Mouse (Mus musculus) kidney, postnatal 25 days (tissue): Measurements from ENCODE around the gene Spats2l.
A peak's percentile ranks its signal among the peaks of the same experiment; 100 is the strongest.

Experiments
- DNase-seq, 2 experiments: peaks; one replicate each; pipeline ENCODE4 v3.0.0; 2021; ENCODE audit warnings: mixed read lengths in 2 of 2

Spats2l gene

DNA sequence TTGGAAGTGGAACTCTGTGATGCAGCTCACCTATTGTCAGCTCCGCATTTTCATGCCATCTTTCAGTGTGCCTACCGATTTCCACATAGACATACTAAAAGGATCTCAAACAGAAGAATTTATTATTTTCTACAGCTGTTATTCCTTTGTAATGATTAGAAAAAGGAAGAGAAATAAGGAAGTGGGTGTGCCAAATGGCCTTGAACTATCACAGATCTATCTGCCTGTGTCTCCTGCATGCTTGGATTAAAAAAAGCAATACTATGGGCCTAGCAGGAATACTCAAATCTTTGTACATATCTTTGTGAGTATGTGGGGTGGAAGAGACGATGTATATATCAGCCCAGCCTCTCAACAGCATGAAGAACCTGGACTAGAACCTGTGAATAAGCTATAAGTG is 202.9 kb downstream of the Spats2l start:
- DNase-seq: no peak

DNA sequence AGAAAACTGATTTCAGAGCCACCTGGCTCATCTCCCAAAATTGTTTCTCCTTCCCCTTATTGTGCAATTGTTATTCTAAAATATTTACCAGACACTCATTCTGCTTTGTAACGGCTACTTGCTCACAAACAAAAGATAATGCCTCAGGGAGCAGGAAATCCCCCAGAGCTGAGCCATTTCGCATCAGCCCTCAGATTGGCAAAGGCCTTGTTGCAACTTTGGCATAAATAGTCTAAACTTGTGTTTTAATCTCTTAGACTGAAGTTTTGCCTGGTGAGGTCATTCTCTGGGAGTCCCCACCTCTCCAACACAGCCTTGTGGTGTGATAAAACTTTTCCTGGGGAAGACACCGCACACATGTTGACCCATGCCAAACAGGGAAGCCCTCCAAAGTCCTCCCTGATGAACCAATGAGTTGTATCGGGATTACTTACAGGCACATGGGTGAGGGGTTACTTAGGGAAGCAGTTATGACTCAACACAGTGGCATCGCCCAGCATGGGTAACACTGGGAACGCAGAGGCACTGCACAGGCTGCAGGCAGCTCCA is 215.2 kb downstream of the Spats2l start:
- DNase-seq: no peak

DNA sequence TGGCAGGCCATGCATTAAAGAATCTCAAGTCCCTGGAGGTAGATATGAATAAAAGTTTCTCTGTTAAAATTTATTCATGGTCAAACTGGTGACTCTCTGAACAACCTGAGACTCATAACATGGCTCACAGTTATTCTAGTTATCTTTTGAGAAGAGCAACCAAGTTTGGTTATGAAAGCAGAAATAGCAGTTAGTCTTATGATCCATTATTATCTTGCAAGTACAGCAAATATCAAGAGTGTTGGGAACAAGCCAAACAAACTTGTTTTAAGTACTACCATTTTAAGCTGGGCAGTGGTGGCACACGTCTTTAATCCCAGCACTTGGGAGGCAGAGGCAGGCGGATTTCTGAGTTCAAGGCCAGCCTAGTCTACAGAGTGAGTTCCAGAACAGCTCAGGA is 217.3 kb downstream of the Spats2l start:
- no peak for DNase-seq

DNA sequence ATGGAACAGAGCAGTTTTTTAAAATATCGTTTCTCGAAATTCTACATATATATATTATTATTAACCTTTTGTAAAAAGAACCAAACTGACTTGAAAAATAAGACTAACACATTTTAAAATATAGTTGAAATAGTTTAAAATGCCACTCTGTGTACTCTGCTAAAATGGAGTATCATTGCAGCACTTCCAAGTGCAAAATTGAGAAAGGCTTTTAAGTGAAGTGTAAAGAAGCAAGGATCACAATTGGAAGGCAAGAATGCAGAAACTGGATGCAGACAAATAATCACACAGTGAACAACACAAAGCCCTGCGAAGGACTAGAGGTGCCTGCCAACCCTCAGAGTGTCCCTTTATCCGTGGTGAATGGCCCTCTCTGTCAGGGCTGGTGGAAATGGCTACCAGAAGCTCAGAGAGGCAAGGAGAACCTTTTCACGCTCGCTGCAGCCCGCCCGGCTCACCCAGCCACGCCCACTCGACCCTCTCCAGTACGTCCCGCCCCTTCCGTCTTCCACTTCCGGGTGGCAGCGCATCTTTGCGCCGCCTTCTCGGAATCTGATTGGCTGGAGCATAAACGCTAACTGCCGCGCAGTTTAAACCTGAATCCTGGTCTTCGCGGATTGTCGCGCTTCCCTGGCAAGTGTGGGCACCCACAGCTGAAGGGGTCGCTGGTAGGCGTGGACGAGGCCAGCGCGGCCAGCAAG is 221.6 kb downstream of the Spats2l start, which contains the start of gene Sgo2a:
Gene Sgo2a, plus strand, starts transcription at position 540 of the 701 bp plus-strand sequence.
- DNase-seq: peak; percentile 95 to 96

DNA sequence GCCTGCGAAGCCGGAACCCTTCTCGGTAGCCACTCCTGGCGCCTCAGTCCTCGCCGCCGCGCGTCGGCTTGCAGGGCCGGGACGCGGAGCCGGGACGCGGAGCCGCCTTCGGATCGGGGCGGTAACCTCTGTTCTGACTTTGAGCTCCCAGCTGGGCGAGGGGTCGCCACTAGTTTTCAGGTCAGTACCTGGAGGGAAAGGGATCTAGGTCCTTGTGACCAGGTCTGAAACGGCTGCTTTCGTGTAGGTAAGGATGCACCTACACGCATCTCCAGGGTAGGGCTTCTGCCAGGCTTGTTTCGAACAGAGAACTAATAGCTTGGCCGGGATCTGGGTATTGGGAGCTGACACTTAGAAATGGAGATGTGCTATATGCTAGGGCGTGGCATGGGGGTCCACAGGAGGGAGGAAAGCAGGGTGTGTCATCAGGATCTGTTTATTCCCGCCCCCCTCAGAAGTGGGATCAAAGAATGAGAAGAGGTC is 222.2 kb downstream of the Spats2l start:
- no peak for DNase-seq
